Mouse (Mus musculus): ENCODE results near the gene Lrp3.
"Not testable (repeated sequence)": the region's sequence is repeated elsewhere in the genome, so short reads cannot be mapped to it uniquely, and the experiment has no call there.

The Lrp3 gene

GRCm38 (mm10) chr7:35215225-35215624, at the start of gene Lrp3:
Gene Lrp3, minus strand, starts transcription at chr7:35215498.
- DNase-seq (ENCODE audit: low read depth, low spot score) = no peak
- no peaks in the 10 kb centered on the region for H3K27me3 ChIP-seq (ENCODE audit: control insufficient read depth, insufficient read depth, low read length, poor library complexity, severe bottlenecking)
- H3K36me3 ChIP-seq (ENCODE audit: control insufficient read depth, insufficient read depth, low read length, poor library complexity, severe bottlenecking) = no peaks in the 10 kb centered on the region

GRCm38 (mm10) chr7:35264746-35265145, 49.4 kb upstream of the Lrp3 start:
- peak; percentile 68 for DNase-seq (ENCODE audit: low read depth, low spot score)
- H3K27me3 ChIP-seq (ENCODE audit: control insufficient read depth, insufficient read depth, low read length, poor library complexity, severe bottlenecking) = no peaks in the 10 kb centered on the region
- no peaks in the 10 kb centered on the region for H3K36me3 ChIP-seq (ENCODE audit: control insufficient read depth, insufficient read depth, low read length, poor library complexity, severe bottlenecking)

GRCm38 (mm10) chr7:35263595-35264489, 48.5 kb upstream of the Lrp3 start:
- no peak for DNase-seq (ENCODE audit: low read depth, low spot score)
- H3K27me3 ChIP-seq (ENCODE audit: control insufficient read depth, insufficient read depth, low read length, poor library complexity, severe bottlenecking) = no peaks in the 10 kb centered on the region
- H3K36me3 ChIP-seq (ENCODE audit: control insufficient read depth, insufficient read depth, low read length, poor library complexity, severe bottlenecking) = no peaks in the 10 kb centered on the region

- no peaks in the 10 kb centered on the region for H3K27me3 ChIP-seq (ENCODE audit: control insufficient read depth, insufficient read depth, low read length, poor library complexity, severe bottlenecking)
- DNase-seq (ENCODE audit: low read depth, low spot score) = peak; percentile 25
These were observed 44.1 kb upstream of the Lrp3 start for GRCm38 (mm10) chr7:35259384-35259783.

GRCm38 (mm10) chr7:35258294-35258693, 43.0 kb upstream of the Lrp3 start:
- no peak for DNase-seq (ENCODE audit: low read depth, low spot score)
- Histone ChIP-seq H3K27me3 (ENCODE audit: control insufficient read depth, insufficient read depth, low read length, poor library complexity, severe bottlenecking) (no peaks in the 10 kb centered on the region), H3K36me3 (ENCODE audit: control insufficient read depth, insufficient read depth, low read length, poor library complexity, severe bottlenecking) (no peaks in the 10 kb centered on the region)

More at GRCm38 (mm10) chr7:35259384-35259783, 44.1 kb upstream of the Lrp3 start:
- no peaks in the 10 kb centered on the region for H3K36me3 ChIP-seq (ENCODE audit: control insufficient read depth, insufficient read depth, low read length, poor library complexity, severe bottlenecking)

- Histone ChIP-seq H3K36me3 (ENCODE audit: control insufficient read depth, insufficient read depth, low read length, poor library complexity, severe bottlenecking) (no peaks in the 10 kb centered on the region), H3K27me3 (ENCODE audit: control insufficient read depth, insufficient read depth, low read length, poor library complexity, severe bottlenecking) (no peaks in the 10 kb centered on the region)
- no peak for DNase-seq (ENCODE audit: low read depth, low spot score)
These were observed 36.8 kb upstream of the Lrp3 start for GRCm38 (mm10) chr7:35252041-35252558.

- H3K36me3 ChIP-seq (ENCODE audit: control insufficient read depth, insufficient read depth, low read length, poor library complexity, severe bottlenecking); H3K27me3 ChIP-seq (ENCODE audit: control insufficient read depth, insufficient read depth, low read length, poor library complexity, severe bottlenecking); DNase-seq (ENCODE audit: low read depth, low spot score): not testable (repeated sequence)
These were observed 22.6 kb upstream of the Lrp3 start for GRCm38 (mm10) chr7:35237935-35238334.

- DNase-seq (ENCODE audit: low read depth, low spot score) = peak; percentile 81
- Histone ChIP-seq H3K27me3 (ENCODE audit: control insufficient read depth, insufficient read depth, low read length, poor library complexity, severe bottlenecking) (no peaks in the 10 kb centered on the region), H3K36me3 (ENCODE audit: control insufficient read depth, insufficient read depth, low read length, poor library complexity, severe bottlenecking) (no peaks in the 10 kb centered on the region)
These were observed 20.0 kb upstream of the Lrp3 start for GRCm38 (mm10) chr7:35235308-35235707.

GRCm38 (mm10) chr7:35234361-35235245, 19.3 kb upstream of the Lrp3 start:
- DNase-seq (ENCODE audit: low read depth, low spot score) = peak; percentile 99
- no peaks in the 10 kb centered on the region for H3K36me3 ChIP-seq (ENCODE audit: control insufficient read depth, insufficient read depth, low read length, poor library complexity, severe bottlenecking)
- no peaks in the 10 kb centered on the region for H3K27me3 ChIP-seq (ENCODE audit: control insufficient read depth, insufficient read depth, low read length, poor library complexity, severe bottlenecking)

- no peak for DNase-seq (ENCODE audit: low read depth, low spot score)
- no peaks in the 10 kb centered on the region for H3K27me3 ChIP-seq (ENCODE audit: control insufficient read depth, insufficient read depth, low read length, poor library complexity, severe bottlenecking)
These were observed 18.6 kb upstream of the Lrp3 start for GRCm38 (mm10) chr7:35233861-35234260.

GRCm38 (mm10) chr7:35232796-35233455, 17.6 kb upstream of the Lrp3 start:
- Histone ChIP-seq H3K36me3 (ENCODE audit: control insufficient read depth, insufficient read depth, low read length, poor library complexity, severe bottlenecking) (no peaks in the 10 kb centered on the region), H3K27me3 (ENCODE audit: control insufficient read depth, insufficient read depth, low read length, poor library complexity, severe bottlenecking) (no peaks in the 10 kb centered on the region)
- no peak for DNase-seq (ENCODE audit: low read depth, low spot score)

More at GRCm38 (mm10) chr7:35233861-35234260, 18.6 kb upstream of the Lrp3 start:
- H3K36me3 ChIP-seq (ENCODE audit: control insufficient read depth, insufficient read depth, low read length, poor library complexity, severe bottlenecking) = no peaks in the 10 kb centered on the region

GRCm38 (mm10) chr7:35230333-35230732, 15.0 kb upstream of the Lrp3 start:
- peak; percentile 38 for DNase-seq (ENCODE audit: low read depth, low spot score)
- Histone ChIP-seq H3K27me3 (ENCODE audit: control insufficient read depth, insufficient read depth, low read length, poor library complexity, severe bottlenecking) (no peaks in the 10 kb centered on the region), H3K36me3 (ENCODE audit: control insufficient read depth, insufficient read depth, low read length, poor library complexity, severe bottlenecking) (no peaks in the 10 kb centered on the region)

GRCm38 (mm10) chr7:35220694-35221365, 5.5 kb upstream of the Lrp3 start:
- H3K27me3 ChIP-seq (ENCODE audit: control insufficient read depth, insufficient read depth, low read length, poor library complexity, severe bottlenecking) = no peaks in the 10 kb centered on the region
- no peaks in the 10 kb centered on the region for H3K36me3 ChIP-seq (ENCODE audit: control insufficient read depth, insufficient read depth, low read length, poor library complexity, severe bottlenecking)
- DNase-seq (ENCODE audit: low read depth, low spot score) = no peak

GRCm38 (mm10) chr7:35215731-35216130, 433 bp upstream of the Lrp3 start:
- H3K27me3 ChIP-seq (ENCODE audit: control insufficient read depth, insufficient read depth, low read length, poor library complexity, severe bottlenecking) = no peaks in the 10 kb centered on the region
- no peak for DNase-seq (ENCODE audit: low read depth, low spot score)
- no peaks in the 10 kb centered on the region for H3K36me3 ChIP-seq (ENCODE audit: control insufficient read depth, insufficient read depth, low read length, poor library complexity, severe bottlenecking)
